Mouse (Mus musculus) midbrain, embryonic 12.5 days (tissue): ENCODE data around the gene Fcrl5. TPM values are rescaled to one million over a fixed set of nuclear protein-coding genes. Genes with fewer than 3 reads are reported as not detected.
"Not testable (repeated sequence)": the region's sequence is repeated elsewhere in the genome, so short reads cannot be mapped to it uniquely, and the experiment has no call there.

Source experiments
- ATAC-seq: fragments of 200-750 bp; cut with Nextera tagmentation; 2 replicates; pipeline ENCODE4 v1.8.0; 2017; ENCODE audit warnings: low read depth, moderate TSS enrichment, moderate library complexity; ENCODE audit not compliant: low FRiP score
- H3K27ac ChIP-seq: fragments of 300-500 bp; sonication (generic); replicated peaks from 2 replicates; pipeline ENCODE4 v1.5.1; 2016; ENCODE audit warnings: mild to moderate bottlenecking
- H3K27me3 ChIP-seq: fragments of 300-500 bp; sonication (generic); 2 replicates; pipeline ENCODE4 v1.6.1; 2016; ENCODE audit warnings: mild to moderate bottlenecking
- H3K36me3 ChIP-seq: fragments of 300-500 bp; sonication (generic); 2 replicates; pipeline ENCODE4 v1.6.1; 2016
- H3K4me1 ChIP-seq: fragments of 300-500 bp; sonication (generic); 2 replicates; pipeline ENCODE4 v1.6.1; 2016
- H3K4me2 ChIP-seq: fragments of 300-500 bp; sonication (generic); replicated peaks from 2 replicates; pipeline ENCODE4 v1.6.1; 2016; ENCODE audit warnings: mild to moderate bottlenecking, moderate library complexity
- H3K4me3 ChIP-seq: fragments of 300-500 bp; sonication (generic); 2 replicates; pipeline ENCODE4 v1.5.1; 2016; ENCODE audit warnings: mild to moderate bottlenecking
- H3K9ac ChIP-seq: fragments of 300-500 bp; sonication (generic); replicated peaks from 2 replicates; pipeline ENCODE4 v1.6.1; 2016; ENCODE audit warnings: mild to moderate bottlenecking, moderate library complexity
- H3K9me3 ChIP-seq: fragments of 300-500 bp; sonication (generic); 2 replicates; pipeline ENCODE4 v1.6.1; 2016; ENCODE audit warnings: mild to moderate bottlenecking
- WGBS: fragments of 180-500 bp; shearing (Covaris S2); methylation state at CpG from one replicate; pipeline ENCODE4 v1.1.7; 2016; 5-methylcytosine and 5-hydroxymethylcytosine counted together
- polyA plus RNA-seq: library from polyadenylated mRNA; unstranded; fragments of >200 nt; fragmentation: Nextera tagmentation; extraction: Ambion mirVana; gene quantifications from 2 replicates; pipeline ENCODE4 v1.2.1, GENCODE M21; 2016

Fcrl5 gene
- polyA plus RNA-seq, 1 experiment from 2014 or later = not detected

DNA sequence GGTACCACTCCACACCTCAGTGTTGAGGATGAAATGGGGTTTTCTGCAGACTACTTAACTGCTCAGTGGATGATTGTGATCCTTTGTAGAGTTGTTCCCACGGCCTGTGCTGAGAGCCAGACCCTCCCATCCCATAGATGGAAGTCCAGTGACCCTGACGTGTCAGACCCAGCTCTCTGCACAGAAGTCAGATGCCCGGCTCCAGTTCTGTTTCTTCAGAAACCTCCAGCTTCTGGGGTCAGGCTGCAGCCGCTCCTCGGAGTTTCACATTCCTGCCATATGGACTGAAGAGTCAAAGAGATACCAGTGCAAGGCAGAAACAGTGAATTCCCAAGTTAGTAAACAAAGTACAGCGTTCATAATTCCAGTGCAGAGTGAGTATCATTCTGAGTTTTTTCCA is 8.4 kb downstream of the Fcrl5 start:
- Histone ChIP-seq H3K9ac (no peak overlapping the region), H3K4me2 (no peak overlapping the region), H3K4me1 (no peaks in the 10 kb centered on the region), H3K9me3 (no peaks in the 10 kb centered on the region), H3K36me3 (no peaks in the 10 kb centered on the region), H3K27ac (no peak overlapping the region), H3K27me3 (no peaks in the 10 kb centered on the region), H3K4me3 (no peak overlapping the region)
- no peak for ATAC-seq
- 68% methylated on average over 6 of the region's 6 CpGs for WGBS

DNA sequence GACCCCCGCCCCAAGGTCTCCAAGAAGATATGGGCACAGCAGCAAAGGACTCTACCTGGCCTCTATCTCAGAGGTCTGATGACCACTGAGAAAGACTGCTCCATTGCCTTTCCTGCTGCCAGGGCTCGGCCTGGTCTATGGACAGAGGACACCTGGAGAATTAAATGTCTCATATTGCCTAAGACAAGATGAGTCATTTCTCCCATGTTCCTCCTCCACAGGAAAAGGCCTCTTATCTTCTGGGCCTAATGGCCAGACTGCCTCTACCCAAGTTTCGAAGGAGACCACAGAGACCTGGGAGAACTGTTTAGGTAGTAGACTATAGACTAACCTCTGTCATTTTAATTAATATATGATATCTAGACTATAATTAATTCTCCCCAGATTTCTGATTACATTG is 29.9 kb downstream of the Fcrl5 start:
- no peak for ATAC-seq
- H3K9me3 ChIP-seq = no peaks in the 10 kb centered on the region

DNA sequence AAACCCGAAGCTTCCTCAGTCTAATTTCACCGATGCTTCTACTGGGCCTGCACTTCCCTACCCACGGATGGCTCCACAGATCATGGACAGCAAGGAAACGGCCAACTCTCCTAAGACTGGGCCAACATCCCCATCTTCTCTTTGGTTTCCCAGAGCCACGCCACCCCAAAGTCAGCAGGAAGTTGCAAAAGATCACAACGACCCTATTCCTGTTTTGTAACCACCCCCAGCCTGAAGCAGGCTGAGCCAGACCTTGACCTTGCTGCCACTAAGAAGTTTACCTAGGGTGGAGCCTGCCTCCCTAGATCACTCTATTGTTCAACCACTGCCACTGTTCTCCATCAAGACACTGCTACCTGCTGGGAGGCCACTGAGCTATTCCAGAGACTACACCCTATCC is 31.4 kb downstream of the Fcrl5 start:
- no peak overlapping the region for H3K9ac ChIP-seq
- H3K4me2 ChIP-seq = no peak overlapping the region
- no peaks in the 10 kb centered on the region for H3K27me3 ChIP-seq
- no peak for ATAC-seq
- H3K4me1 ChIP-seq = no peaks in the 10 kb centered on the region
- WGBS = 80% methylated on average over 6 of the region's 6 CpGs
- H3K4me3 ChIP-seq = no peak overlapping the region
- H3K9me3 ChIP-seq = no peaks in the 10 kb centered on the region
- no peaks in the 10 kb centered on the region for H3K36me3 ChIP-seq
- H3K27ac ChIP-seq = no peak overlapping the region

More for the DNA sequence above, 29.9 kb downstream of the Fcrl5 start:
- H3K4me3 ChIP-seq = no peak overlapping the region
- no peaks in the 10 kb centered on the region for H3K36me3 ChIP-seq
- no peaks in the 10 kb centered on the region for H3K4me1 ChIP-seq
- no peak overlapping the region for H3K4me2 ChIP-seq
- H3K27ac ChIP-seq = no peak overlapping the region
- H3K9ac ChIP-seq = no peak overlapping the region
- 90% methylated on average over 3 of the region's 3 CpGs for WGBS
- H3K27me3 ChIP-seq = no peaks in the 10 kb centered on the region

DNA sequence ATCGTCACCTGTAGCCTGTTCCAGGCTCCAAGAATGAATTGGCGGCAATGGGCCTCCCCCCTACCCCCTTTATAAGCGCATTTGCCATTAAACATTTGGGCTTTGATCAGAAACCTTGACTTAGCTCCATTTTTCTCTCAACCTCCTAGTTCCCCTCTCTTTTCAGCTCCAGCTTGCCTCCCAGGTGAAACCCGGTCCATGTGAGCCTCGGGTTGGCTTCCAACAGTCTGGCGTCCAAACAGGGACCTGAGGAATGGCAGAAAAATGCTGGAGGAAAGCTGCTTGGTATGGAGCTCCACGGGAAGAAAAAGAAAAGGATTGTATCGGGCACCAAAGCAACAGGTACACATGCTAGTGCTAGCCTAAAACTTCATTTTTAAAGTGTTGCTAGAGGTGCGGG is 31.8 kb downstream of the Fcrl5 start:
- no peak for ATAC-seq
- WGBS = 85% methylated on average over 9 of the region's 9 CpGs
- Histone ChIP-seq H3K36me3 (no peaks in the 10 kb centered on the region), H3K4me1 (no peaks in the 10 kb centered on the region), H3K9ac (no peak overlapping the region), H3K4me3 (no peak overlapping the region), H3K27me3 (no peaks in the 10 kb centered on the region), H3K9me3 (no peaks in the 10 kb centered on the region), H3K27ac (no peak overlapping the region), H3K4me2 (no peak overlapping the region)

DNA sequence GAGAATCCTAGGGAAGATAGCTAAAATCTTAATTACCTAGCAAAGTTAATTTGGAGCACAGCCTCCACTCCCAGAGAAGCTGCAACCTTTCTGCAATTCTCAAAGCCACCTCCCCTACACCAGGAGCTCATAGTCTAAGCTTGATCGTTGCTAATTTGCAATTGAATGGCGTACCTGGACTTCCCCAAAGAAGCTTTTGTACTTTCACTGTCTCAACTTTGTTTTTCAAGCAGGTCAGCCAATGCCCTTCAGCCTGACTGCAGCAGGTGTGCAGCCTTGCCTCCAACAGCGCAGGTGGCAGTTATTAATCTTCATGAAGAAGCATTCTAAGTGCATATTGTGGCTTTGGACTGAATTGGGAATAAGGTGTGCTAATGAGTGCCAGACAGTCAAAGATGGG is 42.4 kb downstream of the Fcrl5 start:
- H3K36me3 ChIP-seq, H3K9ac ChIP-seq, H3K27me3 ChIP-seq, ATAC-seq, H3K27ac ChIP-seq, H3K4me2 ChIP-seq, H3K4me1 ChIP-seq, H3K4me3 ChIP-seq, H3K9me3 ChIP-seq: not testable (repeated sequence)
- WGBS = 84% methylated on average over 3 of the region's 3 CpGs

DNA sequence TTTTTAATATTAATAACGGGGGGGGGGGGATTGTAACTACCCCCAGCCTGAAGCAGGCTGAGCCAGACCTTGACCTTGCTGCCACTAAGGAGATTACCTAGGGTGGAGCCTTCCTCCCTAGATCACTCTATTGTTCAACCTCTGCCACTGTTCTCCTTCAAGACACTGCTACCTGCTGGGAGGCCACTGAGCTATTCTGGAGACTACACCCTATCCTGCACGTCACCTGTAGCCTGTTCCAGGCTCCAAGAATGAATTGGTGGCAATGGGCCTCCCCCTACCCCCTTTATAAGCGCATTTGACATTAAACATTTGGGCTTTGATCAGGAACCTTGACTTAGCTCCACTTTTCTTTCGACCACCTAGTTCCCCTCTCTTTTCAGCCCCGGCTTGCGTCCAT is 43.0 kb downstream of the Fcrl5 start:
- not testable (repeated sequence) for H3K9me3 ChIP-seq, ATAC-seq, H3K27me3 ChIP-seq, H3K4me3 ChIP-seq, H3K4me2 ChIP-seq, H3K36me3 ChIP-seq, H3K9ac ChIP-seq, H3K27ac ChIP-seq, H3K4me1 ChIP-seq
- 81% methylated on average over 6 of the region's 6 CpGs for WGBS

DNA sequence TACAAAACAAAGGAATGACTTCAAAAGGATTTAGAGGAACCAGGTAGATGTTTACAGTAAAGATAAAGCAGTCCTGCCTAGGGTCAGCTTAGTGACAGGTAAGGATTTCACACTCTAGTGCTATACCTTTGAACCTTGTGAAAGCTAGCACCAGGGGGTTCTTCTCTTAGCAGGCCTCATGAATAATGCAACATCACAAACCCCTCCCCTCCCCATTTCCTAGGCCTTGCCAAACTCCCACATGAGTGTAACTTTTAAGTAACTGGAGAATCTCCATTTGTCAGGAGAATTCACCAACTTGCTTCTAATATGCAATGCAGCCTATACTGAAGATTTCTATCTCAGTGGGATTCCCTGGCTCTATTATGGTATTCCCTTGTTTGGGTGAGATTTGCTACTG is 43.7 kb downstream of the Fcrl5 start:
- not testable (repeated sequence) for H3K27ac ChIP-seq, H3K9ac ChIP-seq, H3K36me3 ChIP-seq, H3K27me3 ChIP-seq, H3K9me3 ChIP-seq, H3K4me1 ChIP-seq, H3K4me3 ChIP-seq, H3K4me2 ChIP-seq, ATAC-seq

DNA sequence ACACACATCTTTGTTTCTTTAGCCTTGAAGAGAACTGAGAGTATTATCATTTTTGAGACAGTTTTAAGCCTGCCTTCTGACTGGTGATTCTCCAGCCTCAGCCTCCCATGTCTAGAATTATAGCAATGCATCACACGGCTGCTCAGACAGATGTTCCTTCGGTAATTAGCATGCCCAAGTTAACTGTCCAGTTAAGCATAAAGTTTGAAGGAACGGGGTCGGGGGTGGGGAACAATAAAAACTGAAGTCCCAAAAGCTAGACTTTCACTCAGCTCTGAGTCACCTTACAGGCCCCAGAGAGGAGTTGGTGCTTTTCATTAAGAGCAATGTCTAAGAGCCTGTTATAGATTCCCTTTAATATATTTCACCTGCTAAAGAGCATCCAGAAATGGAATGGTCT is 51.8 kb downstream of the Fcrl5 start:
- no peaks in the 10 kb centered on the region for H3K9me3 ChIP-seq
- no peaks in the 10 kb centered on the region for H3K4me1 ChIP-seq
- no peak overlapping the region for H3K4me3 ChIP-seq
- no peak overlapping the region for H3K9ac ChIP-seq
- H3K27me3 ChIP-seq = no peaks in the 10 kb centered on the region
- no peak overlapping the region for H3K27ac ChIP-seq
- H3K4me2 ChIP-seq = no peak overlapping the region
- no peak for ATAC-seq
- WGBS = 88% methylated on average over 4 of the region's 4 CpGs
- no peaks in the 10 kb centered on the region for H3K36me3 ChIP-seq

DNA sequence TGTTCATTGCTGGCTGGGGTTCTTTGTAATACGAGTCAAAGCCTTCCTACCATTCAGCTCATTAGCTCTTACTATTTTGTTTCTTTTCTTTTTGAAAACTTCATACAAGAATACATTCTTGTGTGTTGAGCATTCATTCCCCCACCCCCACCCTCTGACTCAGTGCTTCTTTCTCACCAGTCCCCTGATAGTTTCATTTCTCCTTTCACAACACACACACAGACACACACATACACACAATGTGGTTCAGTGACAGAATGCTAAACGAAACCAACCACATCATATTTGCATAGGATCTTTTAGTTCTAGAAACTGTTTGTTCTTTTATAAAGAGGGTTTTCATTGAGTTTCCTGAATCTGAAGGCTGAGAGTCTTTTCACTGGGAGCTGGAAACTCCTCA is 52.3 kb downstream of the Fcrl5 start:
- no peak for ATAC-seq
- H3K9me3 ChIP-seq = no peaks in the 10 kb centered on the region
- WGBS = 49% methylated on average over 2 of the region's 2 CpGs
- no peaks in the 10 kb centered on the region for H3K27me3 ChIP-seq
- no peaks in the 10 kb centered on the region for H3K36me3 ChIP-seq
- H3K9ac ChIP-seq = no peak overlapping the region
- H3K4me2 ChIP-seq = no peak overlapping the region
- H3K27ac ChIP-seq = no peak overlapping the region
- H3K4me1 ChIP-seq = no peaks in the 10 kb centered on the region
- H3K4me3 ChIP-seq = no peak overlapping the region

DNA sequence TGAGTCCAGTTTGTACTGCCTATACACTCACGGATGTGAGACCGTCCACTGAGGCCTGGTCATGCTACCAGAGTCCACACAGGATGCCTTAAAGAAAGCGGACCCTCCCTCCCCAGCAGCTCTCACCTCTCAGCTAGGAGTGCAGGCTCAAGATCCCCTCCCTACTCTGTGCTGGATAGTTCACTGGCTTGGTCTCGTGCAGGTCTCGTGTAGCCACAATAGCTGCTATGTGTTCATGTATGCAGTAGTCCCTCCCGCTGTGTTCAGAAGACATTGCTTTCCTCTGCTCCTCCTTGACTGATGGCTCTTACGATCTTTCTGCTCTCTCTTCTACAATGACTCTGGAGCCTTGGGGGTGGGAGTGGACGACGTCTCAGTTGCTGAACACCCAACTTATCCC is 62.7 kb downstream of the Fcrl5 start:
- Histone ChIP-seq H3K36me3 (no peaks in the 10 kb centered on the region), H3K27me3 (no peaks in the 10 kb centered on the region; the same call in none of the 2 replicates), H3K9ac (no peak overlapping the region), H3K4me3 (no peak overlapping the region), H3K9me3 (no peaks in the 10 kb centered on the region), H3K27ac (no peak overlapping the region), H3K4me2 (no peak overlapping the region), H3K4me1 (no peaks in the 10 kb centered on the region)
- WGBS = 82% methylated on average over 9 of the region's 9 CpGs
- no peak for ATAC-seq

DNA sequence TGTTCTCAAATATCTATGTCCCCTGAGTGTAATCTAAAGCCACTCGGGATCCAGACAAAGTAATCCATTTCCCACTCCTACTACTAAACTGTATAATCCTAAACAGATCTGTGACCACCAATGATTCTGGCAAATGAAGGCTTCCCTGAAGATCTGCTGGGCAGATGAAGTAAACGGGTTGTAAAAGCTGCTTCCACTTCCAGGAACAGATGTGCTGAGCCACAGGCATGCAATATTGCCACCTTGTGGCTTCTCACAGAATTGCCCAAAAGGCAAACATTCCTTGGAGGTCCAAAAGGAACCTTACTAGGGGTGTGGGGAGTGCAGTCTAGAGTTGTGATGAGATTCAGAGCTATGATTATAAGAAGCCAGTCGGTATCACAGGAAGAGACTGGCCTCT is 63.5 kb downstream of the Fcrl5 start:
- no peaks in the 10 kb centered on the region for H3K9me3 ChIP-seq
- H3K27me3 ChIP-seq = peaks cover 5% of the 10 kb centered on the region
- whole genome bisulfite sequencing = 13% methylated on average over 3 of the region's 3 CpGs
- no peak for ATAC-seq
- H3K27ac ChIP-seq = no peak overlapping the region
- no peak overlapping the region for H3K9ac ChIP-seq
- no peaks in the 10 kb centered on the region for H3K36me3 ChIP-seq
- no peak overlapping the region for H3K4me3 ChIP-seq
- H3K4me1 ChIP-seq = no peaks in the 10 kb centered on the region
- no peak overlapping the region for H3K4me2 ChIP-seq

DNA sequence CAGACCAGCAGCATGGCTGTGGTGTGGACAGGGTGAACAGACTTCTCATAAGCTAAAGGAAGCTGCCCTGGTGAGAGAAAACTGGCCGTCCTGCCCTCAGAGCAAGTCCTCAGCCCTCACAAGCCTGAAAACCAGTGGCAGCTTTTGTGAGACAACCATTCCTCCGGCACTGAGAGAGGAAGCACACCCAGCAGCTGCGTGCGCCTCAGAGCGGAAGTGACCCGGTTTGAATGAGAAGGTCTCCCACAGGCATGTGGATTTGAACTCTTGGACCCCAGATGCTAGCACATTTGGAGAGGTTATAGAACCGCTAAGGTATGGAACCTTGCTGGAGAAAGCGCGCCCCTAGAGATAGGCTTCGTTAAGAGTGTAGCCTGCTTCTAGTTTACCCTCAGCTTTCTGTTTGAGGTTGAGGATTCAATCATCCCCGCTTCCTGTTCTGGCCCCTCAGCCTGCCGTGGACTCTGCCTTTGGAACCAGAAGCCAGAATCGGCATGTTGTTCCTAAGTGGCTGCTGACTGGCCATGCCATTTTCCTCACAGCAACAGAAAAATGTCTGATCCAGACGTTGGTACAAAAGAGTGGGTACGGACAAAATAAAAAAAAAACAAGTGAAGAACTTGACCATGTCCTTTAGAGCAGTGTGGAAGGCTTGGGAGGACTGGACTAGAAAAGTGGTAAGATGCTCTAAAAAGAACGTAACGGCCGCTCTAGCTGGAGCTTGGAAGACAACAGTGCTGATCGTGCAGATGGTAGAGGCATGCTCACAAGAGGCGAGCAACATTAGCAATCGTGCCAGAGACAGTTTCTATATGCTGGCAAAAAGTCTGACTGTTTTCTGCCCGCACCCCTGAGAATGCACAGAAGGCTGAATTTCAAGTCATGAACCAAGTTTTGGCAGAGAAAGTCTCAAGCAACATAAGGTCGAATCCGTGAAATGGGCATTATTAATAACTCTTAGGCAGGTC is 64.8 kb downstream of the Fcrl5 start:
- WGBS = 87% methylated on average over 24 of the region's 24 CpGs
- Histone ChIP-seq H3K4me3 (no peak overlapping the region), H3K27ac (no peak overlapping the region), H3K4me2 (no peak overlapping the region), H3K36me3 (no peaks in the 10 kb centered on the region), H3K9me3 (no peaks in the 10 kb centered on the region), H3K9ac (no peak overlapping the region), H3K27me3 (peaks cover 6% of the 10 kb centered on the region), H3K4me1 (no peaks in the 10 kb centered on the region)
- ATAC-seq = no peak

DNA sequence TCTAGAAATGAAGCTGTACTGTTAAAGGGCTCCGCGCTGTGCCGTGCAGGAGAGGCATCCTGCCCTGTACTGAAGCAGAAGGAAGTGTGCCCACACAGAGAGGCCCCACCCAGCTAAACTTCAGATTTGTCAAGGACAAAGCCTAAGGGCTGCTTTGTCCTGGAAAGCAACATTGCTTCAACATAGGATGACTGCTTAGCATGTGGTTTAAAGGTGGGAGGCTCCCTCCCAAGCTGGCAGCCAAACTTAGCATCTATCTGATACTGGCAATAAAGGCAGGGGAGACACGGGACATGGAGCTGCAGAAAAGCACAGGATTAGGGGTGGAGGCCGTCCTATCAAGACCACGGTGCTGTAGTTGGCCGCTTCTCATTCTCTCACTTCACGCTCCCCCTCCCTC is 65.6 kb downstream of the Fcrl5 start:
- peaks cover 6% of the 10 kb centered on the region for H3K27me3 ChIP-seq
- no peak overlapping the region for H3K9ac ChIP-seq
- WGBS = 49% methylated on average over 8 of the region's 8 CpGs
- no peaks in the 10 kb centered on the region for H3K4me1 ChIP-seq
- H3K36me3 ChIP-seq = no peaks in the 10 kb centered on the region
- H3K4me3 ChIP-seq = no peak overlapping the region
- H3K27ac ChIP-seq = no peak overlapping the region
- no peak overlapping the region for H3K4me2 ChIP-seq
- H3K9me3 ChIP-seq = no peaks in the 10 kb centered on the region
- ATAC-seq = no peak
